Mouse (Mus musculus) E14TG2a.4 (cell line): ENCODE measurements at regions not wholly inside any gene's neighbourhood (a gene's known extent, or its start where the extent isn't known, plus 50 kb on each side); places are given as distances from the start of the nearest gene placed in this dataset.

ENCODE experiments used
- CTCF ChIP-seq: conservative IDR thresholded peaks from 2 replicates; pipeline ENCODE4 v1.5.1; 2014; ENCODE audit warnings: low read length
- NANOG ChIP-seq: IDR thresholded peaks from 2 replicates; pipeline ENCODE4 v1.6.1; 2014; ENCODE audit warnings: borderline replicate concordance, low read length, mixed read lengths
- POU5F1 ChIP-seq: IDR thresholded peaks from 2 replicates; pipeline ENCODE4 v1.6.1; 2014; ENCODE audit warnings: low read length, borderline replicate concordance

GRCm38 (mm10) chr12:5442679-5443078 lies 67.2 kb upstream of the Klhl29 start:
- TF ChIP-seq CTCF = no peak
- no peak for TF ChIP-seq POU5F1
- TF ChIP-seq NANOG = no peak
